Mouse (Mus musculus) intestine, postnatal 0 days (tissue): ENCODE measurements around the gene Ap1m2. TPM values are rescaled to one million over a fixed set of nuclear protein-coding genes. Genes with fewer than 3 reads are reported as not detected.

Source experiments
- ATAC-seq: fragments of 200-750 bp; cut with Nextera tagmentation; 2 replicates; pipeline ENCODE4 v1.8.0; 2017; ENCODE audit warnings: mild to moderate bottlenecking, moderate TSS enrichment, moderate library complexity
- H3K27ac ChIP-seq: fragments of 300-500 bp; sonication (generic); 2 replicates; pipeline ENCODE4 v1.5.1; 2014; ENCODE audit warnings: mild to moderate bottlenecking, low read depth, low read length, moderate library complexity
- H3K27me3 ChIP-seq: fragments of 300-500 bp; sonication (generic); replicated peaks from 2 replicates; pipeline ENCODE4 v1.6.1; 2014; ENCODE audit warnings: low read length, mixed read lengths; ENCODE audit not compliant: control insufficient read depth, insufficient read depth
- H3K36me3 ChIP-seq: fragments of 300-500 bp; sonication (generic); 2 replicates; pipeline ENCODE4 v1.6.1; 2014; ENCODE audit warnings: mild to moderate bottlenecking, moderate library complexity; ENCODE audit not compliant: control insufficient read depth, insufficient read depth
- H3K4me1 ChIP-seq: fragments of 300-500 bp; sonication (generic); replicated peaks from 2 replicates; pipeline ENCODE4 v1.6.1; 2014; ENCODE audit warnings: antibody characterized with exemption, low read length, mixed read lengths; ENCODE audit not compliant: control insufficient read depth, insufficient read depth
- H3K4me2 ChIP-seq: fragments of 300-500 bp; sonication (generic); replicated peaks from 2 replicates; pipeline ENCODE4 v1.6.1; 2014; ENCODE audit warnings: low read depth, mild to moderate bottlenecking, moderate library complexity
- H3K4me3 ChIP-seq: fragments of 300-500 bp; sonication (generic); 2 replicates; pipeline ENCODE4 v1.5.1; 2014; ENCODE audit warnings: low read depth, low read length
- H3K9ac ChIP-seq: fragments of 300-500 bp; sonication (generic); 2 replicates; pipeline ENCODE4 v1.6.1; 2014; ENCODE audit warnings: mild to moderate bottlenecking, low read depth, low read length
- H3K9me3 ChIP-seq: fragments of 300-500 bp; sonication (generic); 2 replicates; pipeline ENCODE4 v1.6.1; 2016; ENCODE audit warnings: mixed run types; ENCODE audit not compliant: control insufficient read depth
- CTCF ChIP-seq: sonication (generic); IDR thresholded peaks from 2 replicates; pipeline ENCODE4 v1.5.1; 2016; ENCODE audit warnings: low read depth, mild to moderate bottlenecking, control low read depth, antibody characterized with exemption, moderate library complexity
- WGBS: fragments of 180-500 bp; shearing (Covaris S2); extraction: QIAGEN DNeasy Blood & Tissue Kit; methylation state at CpG from one replicate; pipeline ENCODE4 v1.1.7; 2014; 5-methylcytosine and 5-hydroxymethylcytosine counted together
- polyA plus RNA-seq: library from polyadenylated mRNA; unstranded; fragments of >200 nt; fragmentation: Nextera tagmentation; extraction: Ambion mirVana; gene quantifications from 2 replicates; pipeline ENCODE4 v1.2.1, GENCODE M21; 2015

Gene Ap1m2
- polyA plus RNA-seq = 192 and 208 TPM in 2 replicates

DNA sequence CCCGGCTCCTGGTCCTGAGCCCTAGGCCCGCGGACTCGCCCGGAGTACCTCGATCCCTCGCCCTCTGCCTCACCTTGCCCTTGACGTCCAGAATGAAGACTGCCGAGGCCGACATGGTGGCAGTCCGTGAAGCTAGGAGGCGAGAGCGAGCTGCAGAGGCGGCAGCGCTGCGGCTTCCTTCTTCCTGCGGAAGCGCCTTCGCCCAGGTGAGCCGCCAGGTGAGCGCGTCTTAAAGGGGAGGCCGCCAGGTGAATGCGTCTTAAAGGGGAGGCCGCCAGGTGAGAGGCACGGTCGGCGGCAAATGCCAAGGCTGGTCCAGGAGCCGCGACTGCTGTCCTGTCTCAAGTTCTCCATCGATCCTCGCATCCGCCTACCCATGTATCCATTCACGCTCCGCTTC lies at the start of gene Ap1m2:
Gene Ap1m2, minus strand, starts transcription at position 204 of the 400 bp plus-strand sequence.
- H3K4me2 ChIP-seq = peak within 1 kb of the TSS; percentile 50
- H3K4me1 ChIP-seq = no peaks in the 10 kb centered on the region
- H3K4me3 ChIP-seq = peak within 1 kb of the TSS; percentile 49
- no peaks in the 10 kb centered on the region for H3K27me3 ChIP-seq
- H3K36me3 ChIP-seq = 0 out of 2 replicates have a peak, but pooled peaks cover 4% of the 10 kb centered on the region
- 3% methylated on average over 34 of the region's 35 CpGs for WGBS
- peak within 1 kb of the TSS; percentile 51; the same call in 1 of the 2 replicates for H3K27ac ChIP-seq
- TF ChIP-seq CTCF = peak; percentile 73
- ATAC-seq = peak; percentile 74
- H3K9ac ChIP-seq = peak within 1 kb of the TSS; percentile 41
- no peaks in the 10 kb centered on the region for H3K9me3 ChIP-seq

GRCm38 (mm10) chr9:21356981-21357718 lies 45.0 kb upstream of the Ap1m2 start:
- no peaks in the 10 kb centered on the region for H3K27me3 ChIP-seq
- no peak overlapping the region for H3K4me3 ChIP-seq
- WGBS = 0% methylated on average over 1 of the region's 1 CpGs
- H3K36me3 ChIP-seq = peaks cover 10% of the 10 kb centered on the region; the same call in 1 of the 2 replicates
- no peaks in the 10 kb centered on the region for H3K9me3 ChIP-seq
- peak; percentile 23; the same call in 1 of the 2 replicates for ATAC-seq
- H3K9ac ChIP-seq = no peak overlapping the region
- TF ChIP-seq CTCF = peak; percentile 90
- H3K27ac ChIP-seq = no peak overlapping the region
- H3K4me2 ChIP-seq = no peak overlapping the region
- H3K4me1 ChIP-seq = no peaks in the 10 kb centered on the region

GRCm38 (mm10) chr9:21354796-21355195 lies 42.7 kb upstream of the Ap1m2 start:
- 85% methylated on average over 6 of the region's 6 CpGs for WGBS
- ATAC-seq = no peak

DNA sequence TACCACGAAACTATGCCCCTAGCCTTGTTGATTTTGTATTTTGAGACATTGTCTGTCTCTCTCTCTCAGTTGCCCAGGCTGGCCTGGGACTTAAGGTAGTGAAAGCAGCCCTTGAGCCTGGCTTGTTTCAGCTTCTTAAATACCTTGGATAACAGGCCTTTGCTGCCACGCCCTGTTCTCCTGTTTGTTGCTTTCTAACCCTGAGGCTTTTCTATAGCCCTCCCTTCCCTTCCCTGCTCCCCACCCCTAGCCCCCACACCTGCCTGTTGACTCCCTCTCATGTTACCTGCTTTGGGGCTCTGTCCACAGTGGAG lies 41.2 kb upstream of the Ap1m2 start:
- no peak overlapping the region for H3K27ac ChIP-seq
- peaks cover 14% of the 10 kb centered on the region for H3K36me3 ChIP-seq
- no peaks in the 10 kb centered on the region for H3K4me1 ChIP-seq
- H3K4me2 ChIP-seq = no peak overlapping the region
- WGBS = 77% methylated on average over 2 of the region's 2 CpGs
- H3K9ac ChIP-seq = no peak overlapping the region
- H3K9me3 ChIP-seq = no peaks in the 10 kb centered on the region
- ATAC-seq = no peak
- no peak for TF ChIP-seq CTCF
- H3K4me3 ChIP-seq = no peak overlapping the region
- no peaks in the 10 kb centered on the region for H3K27me3 ChIP-seq

More at GRCm38 (mm10) chr9:21354796-21355195, 42.7 kb upstream of the Ap1m2 start:
- no peak overlapping the region for H3K4me2 ChIP-seq
- no peaks in the 10 kb centered on the region for H3K27me3 ChIP-seq
- H3K9me3 ChIP-seq = no peaks in the 10 kb centered on the region
- H3K4me3 ChIP-seq = no peak overlapping the region
- no peak for TF ChIP-seq CTCF
- H3K9ac ChIP-seq = no peak overlapping the region
- no peaks in the 10 kb centered on the region for H3K4me1 ChIP-seq
- no peak overlapping the region for H3K27ac ChIP-seq
- peaks cover 14% of the 10 kb centered on the region; the same call in 1 of the 2 replicates for H3K36me3 ChIP-seq

GRCm38 (mm10) chr9:21352463-21353372 lies 40.6 kb upstream of the Ap1m2 start:
- peaks cover 20% of the 10 kb centered on the region for H3K36me3 ChIP-seq
- 61% methylated on average over 20 of the region's 20 CpGs for WGBS
- no peaks in the 10 kb centered on the region for H3K4me1 ChIP-seq
- no peak for TF ChIP-seq CTCF
- no peak overlapping the region for H3K9ac ChIP-seq
- H3K27me3 ChIP-seq = no peaks in the 10 kb centered on the region
- no peak for ATAC-seq
- H3K27ac ChIP-seq = no peak overlapping the region
- H3K4me2 ChIP-seq = no peak overlapping the region
- no peaks in the 10 kb centered on the region for H3K9me3 ChIP-seq
- no peak overlapping the region for H3K4me3 ChIP-seq

GRCm38 (mm10) chr9:21351702-21352377 lies 39.7 kb upstream of the Ap1m2 start:
- H3K4me2 ChIP-seq = no peak overlapping the region
- no peaks in the 10 kb centered on the region for H3K27me3 ChIP-seq
- ATAC-seq = no peak
- no peaks in the 10 kb centered on the region for H3K9me3 ChIP-seq
- WGBS = 91% methylated on average over 4 of the region's 4 CpGs
- TF ChIP-seq CTCF = no peak
- H3K27ac ChIP-seq = no peak overlapping the region
- no peak overlapping the region for H3K4me3 ChIP-seq
- peaks cover 22% of the 10 kb centered on the region for H3K36me3 ChIP-seq
- H3K9ac ChIP-seq = no peak overlapping the region
- no peaks in the 10 kb centered on the region for H3K4me1 ChIP-seq
